Mouse (Mus musculus) liver, embryonic 15.5 days (tissue): ENCODE data around the gene Prkab1. TPM values are rescaled to one million over a fixed set of nuclear protein-coding genes. Genes with fewer than 3 reads are reported as not detected.

ENCODE experiments used
- ATAC-seq: fragments of 200-750 bp; cut with Nextera tagmentation; 2 replicates; pipeline ENCODE4 v1.8.0; 2017; ENCODE audit warnings: moderate number of reproducible peaks, mild to moderate bottlenecking, moderate library complexity; ENCODE audit not compliant: insufficient read depth
- H3K27ac ChIP-seq: fragments of 300-500 bp; sonication (generic); replicated peaks from 2 replicates; pipeline ENCODE4 v1.5.1; 2015; ENCODE audit warnings: mild to moderate bottlenecking, inconsistent platforms
- H3K27me3 ChIP-seq: fragments of 300-500 bp; sonication (generic); 2 replicates; pipeline ENCODE4 v1.6.1; 2015; ENCODE audit warnings: mild to moderate bottlenecking, inconsistent platforms
- H3K36me3 ChIP-seq: fragments of 300-500 bp; sonication (generic); replicated peaks from 2 replicates; pipeline ENCODE4 v1.6.1; 2015; ENCODE audit warnings: moderate library complexity, mild to moderate bottlenecking, inconsistent platforms
- H3K4me1 ChIP-seq: fragments of 300-500 bp; sonication (generic); replicated peaks from 2 replicates; pipeline ENCODE4 v1.6.1; 2015; ENCODE audit warnings: inconsistent platforms
- H3K4me2 ChIP-seq: fragments of 300-500 bp; sonication (generic); 2 replicates; pipeline ENCODE4 v1.6.1; 2015; ENCODE audit warnings: moderate library complexity, mild to moderate bottlenecking, inconsistent platforms
- H3K4me3 ChIP-seq: fragments of 300-500 bp; sonication (generic); replicated peaks from 2 replicates; pipeline ENCODE4 v1.5.1; 2015; ENCODE audit warnings: mild to moderate bottlenecking, inconsistent platforms
- H3K9ac ChIP-seq: fragments of 300-500 bp; sonication (generic); 2 replicates; pipeline ENCODE4 v1.6.1; 2015; ENCODE audit warnings: moderate library complexity, mild to moderate bottlenecking, inconsistent platforms
- H3K9me3 ChIP-seq: fragments of 300-500 bp; sonication (generic); replicated peaks from 2 replicates; pipeline ENCODE4 v1.6.1; 2016; ENCODE audit warnings: inconsistent platforms
- WGBS: fragments of 180-500 bp; shearing (Covaris S2); methylation state at CpG from one replicate; pipeline ENCODE4 v1.1.7; 2015; ENCODE audit warnings: mixed read lengths; ENCODE audit not compliant: insufficient replicate concordance; 5-methylcytosine and 5-hydroxymethylcytosine counted together
- polyA plus RNA-seq: library from polyadenylated mRNA; unstranded; fragments of >200 nt; fragmentation: Nextera tagmentation; extraction: Ambion mirVana; gene quantifications from 2 replicates; pipeline ENCODE4 v1.2.1, GENCODE M21; 2015

Gene Prkab1
- polyA plus RNA-seq: 89.4 and 101 TPM in 2 replicates

- peak; percentile 78 for ATAC-seq
- under 1% methylated on average over 46 of the region's 46 CpGs for WGBS
- H3K27me3 ChIP-seq: no peaks in the 10 kb centered on the region
- H3K4me2 ChIP-seq: peak within 1 kb of the TSS; percentile 80
- H3K9me3 ChIP-seq: no peaks in the 10 kb centered on the region
- H3K9ac ChIP-seq: peak within 1 kb of the TSS; percentile 95
- peaks cover 83% of the 10 kb centered on the region for H3K4me1 ChIP-seq
- peak within 1 kb of the TSS; percentile 98 for H3K27ac ChIP-seq
- H3K36me3 ChIP-seq: peaks cover 32% of the 10 kb centered on the region
- peak within 1 kb of the TSS; percentile 86 for H3K4me3 ChIP-seq
Observed at GRCm38 (mm10) chr5:116024327-116024739, at the start of gene Prkab1. Prkab1 (minus strand) TSS chr5:116024508.

GRCm38 (mm10) chr5:116069618-116070017 is 45.3 kb upstream of the Prkab1 start:
- no peak overlapping the region for H3K27ac ChIP-seq
- no peaks in the 10 kb centered on the region for H3K36me3 ChIP-seq
- no peak overlapping the region for H3K9ac ChIP-seq
- 68% methylated on average over 4 of the region's 4 CpGs for WGBS
- ATAC-seq: no peak
- H3K4me1 ChIP-seq: no peaks in the 10 kb centered on the region
- no peak overlapping the region for H3K4me3 ChIP-seq
- H3K27me3 ChIP-seq: no peaks in the 10 kb centered on the region
- H3K9me3 ChIP-seq: no peaks in the 10 kb centered on the region
- H3K4me2 ChIP-seq: no peak overlapping the region

- Histone ChIP-seq H3K4me2 (no peak overlapping the region), H3K4me1 (no peaks in the 10 kb centered on the region), H3K27ac (no peak overlapping the region), H3K4me3 (no peak overlapping the region), H3K27me3 (no peaks in the 10 kb centered on the region), H3K9ac (no peak overlapping the region), H3K9me3 (no peaks in the 10 kb centered on the region), H3K36me3 (no peaks in the 10 kb centered on the region)
- no peak for ATAC-seq
- WGBS: 58% methylated on average over 6 of the region's 6 CpGs
Observed at GRCm38 (mm10) chr5:116052826-116053225, 28.5 kb upstream of the Prkab1 start.

GRCm38 (mm10) chr5:116052171-116052570 is 27.9 kb upstream of the Prkab1 start:
- Histone ChIP-seq H3K27ac (no peak overlapping the region), H3K4me1 (no peaks in the 10 kb centered on the region), H3K27me3 (no peaks in the 10 kb centered on the region), H3K9me3 (no peaks in the 10 kb centered on the region), H3K4me2 (no peak overlapping the region), H3K36me3 (no peaks in the 10 kb centered on the region), H3K9ac (no peak overlapping the region), H3K4me3 (no peak overlapping the region)
- WGBS: 57% methylated on average over 5 of the region's 5 CpGs
- no peak for ATAC-seq

GRCm38 (mm10) chr5:116049821-116050220 is 25.5 kb upstream of the Prkab1 start:
- Histone ChIP-seq H3K4me3 (no peak overlapping the region), H3K27ac (no peak overlapping the region), H3K9ac (no peak overlapping the region), H3K4me1 (no peaks in the 10 kb centered on the region), H3K36me3 (no peaks in the 10 kb centered on the region), H3K4me2 (no peak overlapping the region), H3K27me3 (no peaks in the 10 kb centered on the region), H3K9me3 (no peaks in the 10 kb centered on the region)
- ATAC-seq: no peak
- WGBS: 69% methylated on average over 4 of the region's 4 CpGs

GRCm38 (mm10) chr5:116048321-116048720 is 24.0 kb upstream of the Prkab1 start:
- H3K9me3 ChIP-seq: no peaks in the 10 kb centered on the region
- WGBS: 59% methylated on average over 3 of the region's 3 CpGs
- H3K9ac ChIP-seq: no peak overlapping the region

GRCm38 (mm10) chr5:116046246-116046645 is 21.9 kb upstream of the Prkab1 start:
- WGBS: 58% methylated on average over 4 of the region's 4 CpGs

More at GRCm38 (mm10) chr5:116048321-116048720, 24.0 kb upstream of the Prkab1 start:
- no peaks in the 10 kb centered on the region for H3K4me1 ChIP-seq
- H3K4me2 ChIP-seq: no peak overlapping the region
- ATAC-seq: no peak
- H3K27me3 ChIP-seq: no peaks in the 10 kb centered on the region
- no peak overlapping the region for H3K27ac ChIP-seq
- H3K36me3 ChIP-seq: no peaks in the 10 kb centered on the region
- H3K4me3 ChIP-seq: no peak overlapping the region

GRCm38 (mm10) chr5:116045581-116045980 is 21.3 kb upstream of the Prkab1 start:
- Histone ChIP-seq H3K4me3 (no peak overlapping the region), H3K9me3 (no peaks in the 10 kb centered on the region), H3K4me1 (no peaks in the 10 kb centered on the region), H3K27me3 (peaks cover 3% of the 10 kb centered on the region; the same call in 1 of the 2 replicates), H3K4me2 (no peak overlapping the region), H3K36me3 (no peaks in the 10 kb centered on the region), H3K27ac (no peak overlapping the region), H3K9ac (no peak overlapping the region)
- 71% methylated on average over 8 of the region's 8 CpGs for WGBS
- no peak for ATAC-seq

More at GRCm38 (mm10) chr5:116046246-116046645, 21.9 kb upstream of the Prkab1 start:
- Histone ChIP-seq H3K4me1 (no peaks in the 10 kb centered on the region), H3K27ac (no peak overlapping the region), H3K9ac (no peak overlapping the region), H3K27me3 (no peaks in the 10 kb centered on the region), H3K9me3 (no peaks in the 10 kb centered on the region), H3K36me3 (no peaks in the 10 kb centered on the region), H3K4me3 (no peak overlapping the region), H3K4me2 (no peak overlapping the region)
- no peak for ATAC-seq

- H3K4me2 ChIP-seq: no peak overlapping the region
- no peaks in the 10 kb centered on the region for H3K9me3 ChIP-seq
- H3K27ac ChIP-seq: no peak overlapping the region
- peaks cover 15% of the 10 kb centered on the region; the same call in 1 of the 2 replicates for H3K27me3 ChIP-seq
- no peak for ATAC-seq
- H3K9ac ChIP-seq: no peak overlapping the region
- 57% methylated on average over 7 of the region's 7 CpGs for whole genome bisulfite sequencing
- no peak overlapping the region for H3K4me3 ChIP-seq
- no peaks in the 10 kb centered on the region for H3K36me3 ChIP-seq
- H3K4me1 ChIP-seq: no peaks in the 10 kb centered on the region
Observed at GRCm38 (mm10) chr5:116042241-116042640, 17.9 kb upstream of the Prkab1 start.

GRCm38 (mm10) chr5:116039706-116040105 is 15.4 kb upstream of the Prkab1 start:
- H3K36me3 ChIP-seq: no peaks in the 10 kb centered on the region
- peaks cover 21% of the 10 kb centered on the region; the same call in 1 of the 2 replicates for H3K27me3 ChIP-seq
- no peak overlapping the region for H3K4me2 ChIP-seq
- WGBS: 26% methylated on average over 11 of the region's 11 CpGs
- no peak overlapping the region for H3K9ac ChIP-seq
- no peaks in the 10 kb centered on the region for H3K9me3 ChIP-seq
- H3K4me3 ChIP-seq: no peak overlapping the region
- no peaks in the 10 kb centered on the region for H3K4me1 ChIP-seq
- ATAC-seq: no peak
- H3K27ac ChIP-seq: no peak overlapping the region

GRCm38 (mm10) chr5:116037731-116038130 is 13.4 kb upstream of the Prkab1 start:
- Histone ChIP-seq H3K9ac (no peak overlapping the region), H3K36me3 (no peaks in the 10 kb centered on the region), H3K4me3 (no peak overlapping the region), H3K9me3 (no peaks in the 10 kb centered on the region), H3K27ac (no peak overlapping the region), H3K4me2 (no peak overlapping the region), H3K27me3 (peaks cover 25% of the 10 kb centered on the region; the same call in 1 of the 2 replicates), H3K4me1 (no peaks in the 10 kb centered on the region)
- WGBS: 33% methylated on average over 12 of the region's 12 CpGs
- no peak for ATAC-seq

GRCm38 (mm10) chr5:116036465-116036864 is 12.2 kb upstream of the Prkab1 start:
- H3K4me3 ChIP-seq: no peak overlapping the region
- H3K9ac ChIP-seq: no peak overlapping the region
- peaks cover 4% of the 10 kb centered on the region for H3K4me1 ChIP-seq
- no peak for ATAC-seq
- H3K36me3 ChIP-seq: no peaks in the 10 kb centered on the region
- H3K27ac ChIP-seq: no peak overlapping the region
- no peaks in the 10 kb centered on the region for H3K9me3 ChIP-seq
- WGBS: 71% methylated on average over 16 of the region's 16 CpGs
- peaks cover 25% of the 10 kb centered on the region; the same call in 1 of the 2 replicates for H3K27me3 ChIP-seq
- no peak overlapping the region for H3K4me2 ChIP-seq
